Mouse (Mus musculus) heart, postnatal 10 days (tissue): ENCODE data around the gene Efhc2. TPM values are rescaled to one million over a fixed set of nuclear protein-coding genes. Genes with fewer than 3 reads are reported as not detected.
A peak's percentile ranks its signal among the peaks of the same experiment; 100 is the strongest.

Source experiments
- DNase-seq, 2 experiments: peaks; one replicate each; pipeline ENCODE4 v3.0.0; 2021
- intact Hi-C: fragments of 180-260 bp; cut with DNase I; formaldehyde crosslinking; loops from one replicate; pipeline ENCODE4 v1.15.1; 2025
- total RNA-seq, 2 experiments: library from RNA; stranded (reverse); gene quantifications; 2 replicates each; pipeline ENCODE4 v1.2.3; 2021

The Efhc2 gene
- total RNA-seq: under 1 TPM; 0.35 to 0.36 TPM

GRCm38 (mm10) chrX:17319126-17319583, at the start of gene Efhc2:
Gene Efhc2 (minus strand): TSS chrX:17319368.
- intact Hi-C loops: no loop called here
- peak in 1 of 2 experiments; percentile 0 for DNase-seq

- intact Hi-C loops: no loop called here
- no peak for DNase-seq
Observed at GRCm38 (mm10) chrX:17365114-17365513, 45.9 kb upstream of the Efhc2 start.

- intact Hi-C loops: no loop called here
- DNase-seq: no peak
Observed at GRCm38 (mm10) chrX:17300349-17300880, 18.8 kb downstream of the Efhc2 start.

GRCm38 (mm10) chrX:17283899-17284298, 35.3 kb downstream of the Efhc2 start:
- no peak for DNase-seq
- intact Hi-C loops: no loop called here

GRCm38 (mm10) chrX:17225141-17225540, 94.0 kb downstream of the Efhc2 start:
- intact Hi-C loops: no loop called here
- no peak for DNase-seq

GRCm38 (mm10) chrX:17217451-17217850, 101.7 kb downstream of the Efhc2 start:
- intact Hi-C loops: loop anchor here (1.0 kb wide), 1 partner anchor 323 kb away; no protein-coding TSS in a partner anchor
- peak in 1 of 2 experiments; percentile 0 for DNase-seq

- intact Hi-C loops: no loop called here
- DNase-seq: no peak
Observed at GRCm38 (mm10) chrX:17213515-17213914, 105.7 kb downstream of the Efhc2 start.

GRCm38 (mm10) chrX:17175748-17176147, 143.4 kb downstream of the Efhc2 start:
- intact Hi-C loops: no loop called here
- no peak for DNase-seq

GRCm38 (mm10) chrX:17165638-17166037, 153.5 kb downstream of the Efhc2 start:
- no peak for DNase-seq
- intact Hi-C loops: no loop called here
